Mouse (Mus musculus) heart, adult 8-10 months (tissue): ENCODE measurements around the gene Mpc2. TPM values are rescaled to one million over a fixed set of nuclear protein-coding genes. Genes with fewer than 3 reads are reported as not detected.

Experiments used
- DNase-seq: peaks from one replicate; pipeline ENCODE4 v3.0.0; 2022; ENCODE audit warnings: low spot score
- total RNA-seq, 4 experiments: library from RNA; stranded (reverse); gene quantifications; 2 replicates each; pipeline ENCODE4 v1.2.4; 2022

Mpc2 gene
- total RNA-seq, 4 experiments from 2014 or later, result 565 to 633 (median 602) TPM

GRCm38 (mm10) chr1:165503307-165504024 lies 43.0 kb downstream of the Mpc2 start:
- peak; percentile 21 for DNase-seq

- no peak for DNase-seq
Observed at GRCm38 (mm10) chr1:165506303-165506702, 45.9 kb downstream of the Mpc2 start.

- peak; percentile 13 for DNase-seq
Observed at GRCm38 (mm10) chr1:165510161-165510560, 49.7 kb downstream of the Mpc2 start.

- DNase-seq, result no peak
Observed at GRCm38 (mm10) chr1:165520716-165521115, 60.3 kb downstream of the Mpc2 start.

Other genes with a start within 250 kb of the Mpc2 start
- gene Tiprl, start 223.6 kb upstream of the Mpc2 start, total RNA-seq, result 10 to 100 TPM; 30.0 to 36.4 (median 34.8) TPM
- gene Gpr161, start 164.8 kb upstream of the Mpc2 start, total RNA-seq, result 1 to 10 TPM; 1.0 to 1.8 (median 1.2) TPM
- 100 to 1,000 TPM; 103 to 113 (median 109) TPM for gene Dcaf6, start 162 bp upstream of the Mpc2 start, total RNA-seq
- not detected for gene Adcy10, start 24.5 kb downstream of the Mpc2 start, total RNA-seq
- 10 to 100 TPM; 12.3 to 13.6 (median 12.4) TPM for gene Mpzl1, start 173.9 kb downstream of the Mpc2 start, total RNA-seq
- 10 to 100 TPM; 64.0 to 99.3 (median 73.2) TPM for gene Rcsd1, start 249.1 kb downstream of the Mpc2 start, total RNA-seq